Mouse (Mus musculus): Measurements from ENCODE around the gene Ddx6.

DNA sequence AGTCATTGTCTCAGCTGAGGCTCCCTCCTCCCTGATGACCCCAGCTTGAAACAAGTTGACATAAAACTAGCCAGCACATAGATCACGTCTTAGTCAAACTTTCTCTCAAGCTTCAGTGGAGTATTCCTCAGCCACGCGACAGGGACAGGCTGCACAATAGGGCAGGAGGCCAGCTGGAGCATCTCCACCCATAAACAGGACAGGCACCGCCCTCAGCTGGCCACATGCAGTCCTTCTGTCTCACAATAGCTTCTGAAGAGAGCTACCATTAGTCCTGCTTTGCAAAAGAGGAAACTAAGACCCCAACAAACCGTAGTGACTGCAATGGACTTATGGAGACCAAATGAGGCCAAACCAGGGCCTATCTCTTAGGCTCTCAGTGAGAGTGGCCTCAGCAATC, 40.8 kb downstream of the Ddx6 start:
- TF ChIP-seq CTCF (IDR thresholded peaks at IDR 0.05; ENCODE audit: control insufficient read depth, insufficient read depth, insufficient read length) (no peak), MAX (IDR thresholded peaks at IDR 0.05) (no peak)

Data from C2C12 (cell line).